Mouse (Mus musculus): ENCODE results near the gene Prkce. TPM values are rescaled to one million over a fixed set of nuclear protein-coding genes. Genes with fewer than 3 reads are reported as not detected.
A peak's percentile ranks its signal among the peaks of the same experiment; 100 is the strongest.

Gene Prkce
- total RNA-seq, 2 experiments from 2014 or later = 9.3 to 10.2 TPM

DNA sequence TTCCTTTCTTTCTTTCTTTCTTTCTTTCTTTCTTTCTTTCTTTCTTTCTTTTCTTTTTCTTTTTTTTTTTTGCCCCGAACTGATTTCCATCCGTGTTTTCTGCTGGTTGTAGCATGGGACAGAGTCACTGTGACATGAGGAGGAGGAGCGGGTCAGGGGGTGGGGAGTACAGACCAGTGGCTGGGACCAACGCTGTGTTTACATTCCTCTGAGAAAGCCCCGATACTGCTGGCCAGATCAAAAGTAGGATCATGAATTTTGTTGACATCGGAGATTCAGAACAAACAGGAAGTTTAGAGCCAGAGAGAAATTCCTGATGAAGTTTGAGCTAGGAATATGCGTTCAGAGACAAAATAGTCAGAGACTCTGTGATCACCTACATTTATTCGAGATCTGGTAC is 405.0 kb downstream of the Prkce start:
- DNase-seq = no peak
- intact Hi-C loops (cut with DNase I) = no loop called here
- peak overlapping the region; percentile 46; the same call in 1 of the 2 replicates for H3K27ac ChIP-seq
- TF ChIP-seq CTCF (IDR thresholded peaks at IDR 0.05) = no peak
- H3K4me3 ChIP-seq = no peak overlapping the region

DNA sequence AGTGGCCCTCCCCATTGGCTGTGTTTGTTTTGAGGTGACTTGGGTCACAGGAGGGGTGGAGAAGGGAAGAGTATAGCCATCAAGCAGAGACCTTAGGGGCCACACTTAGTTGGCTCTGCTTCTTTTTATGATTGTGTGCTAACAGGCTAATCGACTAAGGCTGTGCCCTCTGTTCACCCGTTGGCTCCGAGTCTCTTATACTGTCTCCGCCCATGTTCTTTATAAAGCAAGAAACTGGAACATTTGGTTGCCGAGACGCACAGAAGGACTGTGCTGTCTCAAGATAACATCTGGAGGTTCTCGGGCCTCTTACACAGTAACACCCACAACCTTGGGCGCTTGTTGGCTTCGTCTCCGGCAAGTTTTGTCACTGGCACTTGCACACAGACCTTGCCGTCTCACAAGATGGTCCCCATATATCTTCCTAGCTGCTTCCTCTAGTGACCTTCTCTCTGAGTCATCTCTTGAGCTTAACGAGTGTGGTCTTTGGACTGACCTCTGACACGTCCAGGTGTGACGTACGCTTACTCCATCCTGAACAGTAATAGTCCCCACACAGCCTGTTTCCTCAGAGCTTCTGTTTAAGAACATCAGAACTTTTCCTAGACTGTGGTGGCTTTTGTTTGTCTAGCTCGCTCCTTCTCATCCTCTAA is 406.1 kb downstream of the Prkce start:
- Histone ChIP-seq H3K27ac (peak overlapping the region; percentile 20; the same call in 1 of the 2 replicates), H3K4me3 (no peak overlapping the region)
- TF ChIP-seq CTCF (IDR thresholded peaks at IDR 0.05) = no peak
- no peak for DNase-seq
- intact Hi-C loops (cut with DNase I) = no loop called here

DNA sequence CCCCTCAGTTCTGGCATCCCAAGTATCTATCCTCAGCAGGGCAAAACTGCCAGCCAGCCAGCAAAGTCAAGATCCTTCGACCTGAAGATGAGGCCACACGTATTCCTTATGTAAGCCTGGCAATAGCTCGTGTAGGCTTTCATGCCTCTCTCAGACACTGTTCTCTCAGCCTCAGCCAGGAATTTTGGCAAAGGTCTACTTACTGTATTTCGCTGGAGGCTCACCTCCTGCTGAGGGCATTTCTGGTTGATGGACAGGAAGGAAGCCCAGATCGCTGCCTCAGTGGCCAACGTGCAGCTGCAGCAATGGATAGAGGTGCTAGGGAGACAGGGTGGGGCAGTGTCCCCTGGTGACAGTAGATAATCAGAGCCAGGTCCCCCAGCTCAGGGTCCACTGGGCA is 413.1 kb downstream of the Prkce start:
- no peak overlapping the region for H3K27ac ChIP-seq
- no peak overlapping the region for H3K4me3 ChIP-seq
- no peak for DNase-seq
- intact Hi-C loops (cut with DNase I) = no loop called here
- TF ChIP-seq CTCF (IDR thresholded peaks at IDR 0.05) = no peak

DNA sequence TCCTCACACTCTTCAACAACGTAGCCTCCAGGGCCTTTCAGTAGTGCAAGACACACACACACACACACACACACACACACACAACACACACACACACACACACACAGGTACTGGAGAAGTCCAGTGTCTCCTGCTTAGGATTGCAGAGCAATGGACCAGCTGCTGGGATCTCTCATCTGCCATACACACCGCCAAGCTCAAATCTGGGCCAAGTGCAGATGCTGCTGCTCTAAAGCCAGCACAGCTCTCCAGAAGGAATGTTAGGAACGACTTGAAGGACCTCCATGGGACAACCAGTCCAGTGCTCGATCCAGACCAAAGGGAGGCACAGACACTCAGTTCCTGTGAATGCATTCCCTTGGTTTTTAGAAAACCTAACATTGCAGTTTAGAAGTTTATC is 414.8 kb downstream of the Prkce start:
- DNase-seq = peak; percentile 68
- intact Hi-C loops (cut with DNase I) = no loop called here
- TF ChIP-seq CTCF (IDR thresholded peaks at IDR 0.05) = no peak
- H3K4me3 ChIP-seq = no peak overlapping the region
- H3K27ac ChIP-seq = no peak overlapping the region

GRCm38 (mm10) chr17:86586441-86586840 is 418.9 kb downstream of the Prkce start:
- H3K27ac ChIP-seq = no peak overlapping the region
- H3K4me3 ChIP-seq = no peak overlapping the region
- no peak for TF ChIP-seq CTCF (IDR thresholded peaks at IDR 0.05)
- DNase-seq = no peak
- intact Hi-C loops (cut with DNase I) = no loop called here

DNA sequence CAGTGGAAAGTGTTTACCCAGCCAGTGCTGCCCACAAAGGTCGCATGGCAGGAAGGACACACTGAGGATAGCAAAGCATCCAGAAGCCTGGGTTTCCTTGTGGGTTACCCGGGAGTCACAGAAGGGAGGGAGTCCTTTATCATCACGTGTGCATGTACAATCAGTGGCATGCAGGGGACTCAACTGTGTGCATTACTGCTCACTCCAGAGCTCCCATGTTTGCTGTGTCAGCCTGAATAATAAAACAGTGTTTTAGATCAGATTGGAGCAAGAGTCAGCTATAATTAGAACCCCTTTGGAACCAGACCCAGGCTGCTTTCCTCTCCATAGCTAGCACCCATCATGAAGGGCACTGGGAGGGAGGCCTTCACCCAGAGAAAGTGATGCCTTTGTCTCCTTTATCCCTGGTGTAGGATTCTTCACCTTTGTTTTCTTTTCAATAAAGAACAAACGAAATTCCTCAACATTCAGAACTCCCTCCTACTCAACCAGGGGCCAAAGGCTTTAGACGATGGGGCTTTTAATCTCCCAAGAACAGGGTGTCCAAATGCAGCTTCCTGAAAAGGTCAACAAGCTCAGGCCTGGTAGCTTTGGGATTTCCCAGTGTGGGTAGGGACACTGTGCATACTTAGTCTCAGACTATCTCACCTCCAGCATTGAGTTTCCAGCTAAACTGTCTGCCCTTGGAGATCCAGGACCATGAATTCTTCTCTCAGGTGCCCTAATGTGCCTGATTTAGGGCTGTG is 421.3 kb downstream of the Prkce start:
- Histone ChIP-seq H3K27ac (peak overlapping the region; percentile 70), H3K4me3 (no peak overlapping the region)
- no peak for TF ChIP-seq CTCF (IDR thresholded peaks at IDR 0.05)
- intact Hi-C loops (cut with DNase I) = no loop called here
- no peak for DNase-seq

- no peak for DNase-seq
- Histone ChIP-seq H3K4me3 (no peak overlapping the region), H3K27ac (peak overlapping the region; percentile 70; the same call in 1 of the 2 replicates)
- intact Hi-C loops (cut with DNase I) = loop anchor here (5.0 kb wide), 1 partner anchor 52 kb away; no protein-coding TSS in a partner anchor
- no peak for TF ChIP-seq CTCF (IDR thresholded peaks at IDR 0.05)
Observed at GRCm38 (mm10) chr17:86589681-86590080, 422.1 kb downstream of the Prkce start.

GRCm38 (mm10) chr17:86591241-86591640 is 423.7 kb downstream of the Prkce start:
- Histone ChIP-seq H3K4me3 (no peak overlapping the region), H3K27ac (peak overlapping the region; percentile 88)
- DNase-seq = no peak
- intact Hi-C loops (cut with DNase I) = loop anchor here (5.0 kb wide), 1 partner anchor 54 kb away; no protein-coding TSS in a partner anchor
- TF ChIP-seq CTCF (IDR thresholded peaks at IDR 0.05) = no peak

GRCm38 (mm10) chr17:86592991-86593586 is 425.5 kb downstream of the Prkce start:
- intact Hi-C loops (cut with DNase I) = loop anchor here (5.0 kb wide), 1 partner anchor 56 kb away; no protein-coding TSS in a partner anchor
- H3K27ac ChIP-seq = peak overlapping the region; percentile 88
- no peak for DNase-seq
- no peak overlapping the region for H3K4me3 ChIP-seq
- TF ChIP-seq CTCF (IDR thresholded peaks at IDR 0.05) = no peak

DNA sequence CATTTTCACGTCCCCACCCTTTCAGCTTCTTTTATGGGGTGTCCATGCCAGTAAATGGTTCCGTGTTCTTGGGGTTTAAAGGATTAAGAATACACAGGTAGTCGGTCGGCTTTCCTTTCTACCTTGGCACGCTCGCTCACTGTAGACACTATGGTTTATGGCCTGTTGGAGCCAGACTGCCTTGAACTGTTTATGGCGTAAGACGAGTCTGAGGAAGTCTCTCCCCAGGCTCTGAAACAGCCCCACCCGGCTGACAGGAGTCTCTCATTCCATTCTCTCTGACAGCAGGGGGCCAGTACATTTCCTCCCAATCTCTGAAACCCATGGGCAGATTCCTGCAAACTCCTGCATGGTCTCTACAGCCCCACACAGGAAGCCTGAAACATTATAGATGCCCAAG is 427.9 kb downstream of the Prkce start:
- no peak for DNase-seq
- intact Hi-C loops (cut with DNase I) = no loop called here
- H3K4me3 ChIP-seq = no peak overlapping the region
- H3K27ac ChIP-seq = peak overlapping the region; percentile 12; the same call in 1 of the 2 replicates
- TF ChIP-seq CTCF (IDR thresholded peaks at IDR 0.05) = no peak

- Histone ChIP-seq H3K27ac (peak overlapping the region; percentile 29; the same call in 1 of the 2 replicates), H3K4me3 (no peak overlapping the region)
- DNase-seq = no peak
- intact Hi-C loops (cut with DNase I) = no loop called here
- TF ChIP-seq CTCF (IDR thresholded peaks at IDR 0.05) = no peak
Observed at GRCm38 (mm10) chr17:86601116-86601515, 433.5 kb downstream of the Prkce start.

GRCm38 (mm10) chr17:86601901-86602300 is 434.3 kb downstream of the Prkce start:
- Histone ChIP-seq H3K4me3 (no peak overlapping the region), H3K27ac (no peak overlapping the region)
- no peak for DNase-seq
- TF ChIP-seq CTCF (IDR thresholded peaks at IDR 0.05) = no peak
- intact Hi-C loops (cut with DNase I) = no loop called here

DNA sequence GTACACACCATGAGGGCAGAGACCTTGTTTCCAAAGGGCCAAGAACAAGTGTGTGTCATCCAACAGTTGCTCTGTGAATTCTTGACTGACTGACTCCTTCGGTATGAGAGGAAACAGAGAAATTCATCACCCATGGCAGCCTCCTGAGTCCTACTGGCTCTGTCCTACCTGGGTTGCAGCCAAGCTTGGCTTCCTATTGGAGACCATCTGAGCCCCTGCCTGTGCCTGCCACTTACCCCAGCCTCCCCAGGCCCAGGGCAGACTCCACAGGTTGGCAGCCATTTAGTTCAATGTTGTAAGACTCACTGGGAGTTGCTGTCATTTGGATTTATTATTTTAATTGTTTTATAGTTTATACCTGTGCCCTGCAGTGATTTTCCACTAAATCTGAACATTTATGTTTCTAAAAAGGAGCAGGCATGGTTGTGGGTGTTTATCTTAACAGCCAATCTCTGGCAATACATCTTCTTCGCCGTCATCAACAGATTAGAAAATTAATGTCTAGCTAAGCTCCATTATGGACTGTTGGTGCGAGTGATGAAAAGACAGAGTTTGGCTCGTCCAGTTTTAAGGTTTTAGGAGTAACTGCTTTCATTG is 436.4 kb downstream of the Prkce start:
- Histone ChIP-seq H3K4me3 (no peak overlapping the region), H3K27ac (no peak overlapping the region)
- no peak for DNase-seq
- no peak for TF ChIP-seq CTCF (IDR thresholded peaks at IDR 0.05)
- intact Hi-C loops (cut with DNase I) = no loop called here

All from gastrocnemius, adult 2 months (tissue).